Mouse (Mus musculus) embryonic facial prominence, embryonic 12.5 days (tissue): ENCODE measurements around the gene Zfp143. TPM values are rescaled to one million over a fixed set of nuclear protein-coding genes. Genes with fewer than 3 reads are reported as not detected.

ENCODE experiments used
- polyA plus RNA-seq: library from polyadenylated mRNA; unstranded; fragments of >200 nt; fragmentation: Nextera tagmentation; extraction: Ambion mirVana; gene quantifications from 2 replicates; pipeline ENCODE4 v1.2.1, GENCODE M21; 2016

Zfp143 gene
- polyA plus RNA-seq, 1 experiment from 2014 or later = 21.8 TPM

Other genes starting within 250 kb of the Zfp143 start
- gene Scube2, start 195.5 kb upstream of the Zfp143 start, polyA plus RNA-seq = 0.73 and 1.4 TPM in 2 replicates
- 42.0 and 51.4 TPM in 2 replicates for gene Dennd5a, start 100.7 kb upstream of the Zfp143 start, polyA plus RNA-seq
- 73.5 and 74.8 TPM in 2 replicates for gene Tmem41b, start 74.3 kb upstream of the Zfp143 start, polyA plus RNA-seq
- 42.4 and 45.1 TPM in 2 replicates for gene Ipo7, start 42.9 kb upstream of the Zfp143 start, polyA plus RNA-seq
- gene Wee1, start 60.8 kb downstream of the Zfp143 start, polyA plus RNA-seq = 41.9 and 42.4 TPM in 2 replicates
- 33.2 and 34.4 TPM in 2 replicates for gene Swap70, start 160.5 kb downstream of the Zfp143 start, polyA plus RNA-seq